In the genomic region with DNA sequence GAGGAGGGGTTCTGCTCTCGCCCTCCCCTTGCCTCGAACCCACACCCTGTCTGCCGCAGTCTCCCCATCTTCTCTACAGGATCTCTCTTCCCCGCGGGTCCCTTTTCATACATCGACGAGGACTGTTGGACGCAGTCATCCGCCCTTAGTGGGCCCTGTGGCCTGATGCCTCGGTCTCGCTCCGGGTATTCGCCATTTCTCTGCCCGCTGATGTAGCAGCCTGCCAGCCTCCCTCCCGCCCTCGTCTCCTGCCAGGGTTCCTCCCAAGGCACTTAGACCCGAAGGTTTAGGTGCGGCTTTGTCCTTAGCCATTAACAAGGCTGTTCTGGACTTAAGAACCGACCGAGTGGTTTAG, we compare ENCODE assay signal across 9 mouse cellular contexts. TPM values are rescaled to one million over a fixed set of nuclear protein-coding genes. Genes with fewer than 3 reads are reported as not detected.
DNase-seq lines count a peak whose midpoint lies in the region; ATAC-seq lines count a peak whose summit lies in the region.
"Had no signal": no experiment of that assay in that cellular context is flagged by ENCODE, and none has a peak within 500 bp of the region (broad histone marks: within the 10 kb centered on the region; RNA-seq: fewer than 3 reads in every experiment).

No protein-coding gene starts in this region.

- peak overlapping the region; percentile 81 for H3K9ac ChIP-seq in forebrain, embryonic 16.5 days (replicated peaks; ENCODE audit: low read depth, low read length)
- no peak overlapping the region for H3K9ac ChIP-seq in liver, embryonic 13.5 days

- under 1% methylated on average over 20 of the region's 20 CpGs for WGBS in forebrain, embryonic 16.5 days
- 2% methylated on average over 20 of the region's 20 CpGs for WGBS in liver, embryonic 13.5 days (ENCODE audit: insufficient replicate concordance)

- no peaks in the 10 kb centered on the region for H3K9me3 ChIP-seq in forebrain, embryonic 16.5 days (ENCODE audit: control insufficient read depth, low read length)
- no peaks in the 10 kb centered on the region for H3K9me3 ChIP-seq in liver, embryonic 13.5 days (replicated peaks)

- H3K4me2 ChIP-seq in forebrain, embryonic 16.5 days (ENCODE audit: low read length) = peak overlapping the region; percentile 86
- peak overlapping the region; percentile 52 for H3K4me2 ChIP-seq in liver, embryonic 13.5 days

- DNase-seq in heart, adult 11 months = peak; percentile 91
- DNase-seq in heart, adult 8-10 months (ENCODE audit: low spot score) = no peak
- peak; percentile 33 for DNase-seq in ES-CJ7 (ENCODE audit: low read depth, low spot score)
- DNase-seq in liver, embryonic 13.5 days = no peak
- DNase-seq in urinary bladder, postnatal 14 days (ENCODE audit: low spot score) = no peak
- DNase-seq in left cerebral cortex, postnatal 36 days (ENCODE audit: low spot score in 2 of 2) = no peak
- no peak for DNase-seq in testis, postnatal 10 days (ENCODE audit: low spot score)

- H3K36me3 ChIP-seq in forebrain, embryonic 16.5 days (ENCODE audit: control insufficient read depth, insufficient read depth) = no peaks in the 10 kb centered on the region
- no peaks in the 10 kb centered on the region for H3K36me3 ChIP-seq in liver, embryonic 13.5 days

- no peak; the same call in 1 of the 2 replicates for ATAC-seq in forebrain, embryonic 16.5 days
- no peak for ATAC-seq in liver, embryonic 13.5 days (ENCODE audit: low read depth)

- H3K4me1 ChIP-seq in forebrain, embryonic 16.5 days (replicated peaks; ENCODE audit: control insufficient read depth, insufficient read depth, low read length) = peaks cover 60% of the 10 kb centered on the region
- no peaks in the 10 kb centered on the region for H3K4me1 ChIP-seq in liver, embryonic 13.5 days (replicated peaks)

- H3K27me3 ChIP-seq in forebrain, embryonic 16.5 days (replicated peaks; ENCODE audit: control insufficient read depth, insufficient read depth, low read length) = no peaks in the 10 kb centered on the region
- peaks cover 95% of the 10 kb centered on the region for H3K27me3 ChIP-seq in liver, embryonic 13.5 days

- H3K4me3 ChIP-seq in forebrain, embryonic 16.5 days (replicated peaks; ENCODE audit: low read length) = peak overlapping the region; percentile 43
- H3K4me3 ChIP-seq in liver, embryonic 13.5 days (replicated peaks) = peak overlapping the region; percentile 36; the same call in 1 of the 2 replicates
- H3K4me3 ChIP-seq: erythroblast, embryonic 14.5 days had no signal

- intact Hi-C loops in left cerebral cortex, postnatal 36 days (cut with DNase I) = loop anchor here (10.0 kb wide), 1 partner anchor 558 kb away; no protein-coding TSS in a partner anchor

- peak overlapping the region; percentile 99 for H3K27ac ChIP-seq in forebrain, embryonic 16.5 days (ENCODE audit: low read length)
- H3K27ac ChIP-seq in liver, embryonic 13.5 days = no peak overlapping the region

RNA-seq across cellular contexts. Expression of gene Calcoco1, which starts 25.3 kb away (rescaled TPM):
- 100 to 1,000 TPM; 117 to 143 (median 127) TPM for total RNA-seq in heart, adult 8-10 months (2022)
- polyA plus RNA-seq in forebrain, embryonic 16.5 days (2015; fragmentation: Nextera tagmentation; extraction: Ambion mirVana) = 80.6 and 87.7 TPM in 2 replicates
- 9.0 and 11.3 TPM in 2 replicates for polyA plus RNA-seq in liver, embryonic 13.5 days (2015; fragmentation: Nextera tagmentation; extraction: Ambion mirVana)
- total RNA-seq in left cerebral cortex, postnatal 36 days (2021) = 10 to 100 TPM; 70.8 to 82.0 TPM

Comparison
In these comparisons a context has a peak if more than half of its experiments do, and no peak if none do; other contexts are left out.
1. DNase-seq: peak in heart, adult 11 months (single experiment) and ES-CJ7 (single experiment); none in heart, adult 8-10 months (single experiment), liver, embryonic 13.5 days (single experiment), urinary bladder, postnatal 14 days (single experiment), left cerebral cortex, postnatal 36 days (0 of 2) and testis, postnatal 10 days (single experiment).